Mouse (Mus musculus) kidney, embryonic 14.5 days (tissue): ENCODE data around the gene Olfr575. TPM values are rescaled to one million over a fixed set of nuclear protein-coding genes. Genes with fewer than 3 reads are reported as not detected.

Source experiments
- ATAC-seq: fragments of 200-750 bp; cut with Nextera tagmentation; 2 replicates; pipeline ENCODE4 v1.8.0; 2017; ENCODE audit warnings: moderate number of reproducible peaks, mild to moderate bottlenecking, moderate TSS enrichment, moderate library complexity; ENCODE audit not compliant: low FRiP score, low TSS enrichment
- H3K27ac ChIP-seq: fragments of 300-500 bp; sonication (generic); 2 replicates; pipeline ENCODE4 v1.5.1; 2014; ENCODE audit warnings: low read depth, mild to moderate bottlenecking, low read length, moderate library complexity, mixed read lengths
- H3K27me3 ChIP-seq: fragments of 300-500 bp; sonication (generic); 2 replicates; pipeline ENCODE4 v1.6.1; 2014; ENCODE audit warnings: mild to moderate bottlenecking, low read length; ENCODE audit not compliant: control insufficient read depth, insufficient read depth
- H3K36me3 ChIP-seq: fragments of 300-500 bp; sonication (generic); 2 replicates; pipeline ENCODE4 v1.6.1; 2014; ENCODE audit warnings: low read length, mixed read lengths; ENCODE audit not compliant: control insufficient read depth, insufficient read depth
- H3K4me1 ChIP-seq: fragments of 300-500 bp; sonication (generic); 2 replicates; pipeline ENCODE4 v1.6.1; 2014; ENCODE audit warnings: low read length, mixed read lengths; ENCODE audit not compliant: control insufficient read depth, insufficient read depth
- H3K4me2 ChIP-seq: fragments of 300-500 bp; sonication (generic); replicated peaks from 2 replicates; pipeline ENCODE4 v1.6.1; 2014; ENCODE audit warnings: low read depth, mild to moderate bottlenecking, low read length
- H3K4me3 ChIP-seq: fragments of 300-500 bp; sonication (generic); 2 replicates; pipeline ENCODE4 v1.5.1; 2014; ENCODE audit warnings: mild to moderate bottlenecking, low read length
- H3K9ac ChIP-seq: fragments of 300-500 bp; sonication (generic); 2 replicates; pipeline ENCODE4 v1.6.1; 2014; ENCODE audit warnings: low read depth, mild to moderate bottlenecking, low read length, moderate library complexity
- H3K9me3 ChIP-seq: fragments of 300-500 bp; sonication (generic); 2 replicates; pipeline ENCODE4 v1.6.1; 2016; ENCODE audit warnings: low read length; ENCODE audit not compliant: control insufficient read depth
- WGBS: fragments of 180-500 bp; shearing (Covaris S2); extraction: QIAGEN DNeasy Blood & Tissue Kit; methylation state at CpG from one replicate; pipeline ENCODE4 v1.1.7; 2014; 5-methylcytosine and 5-hydroxymethylcytosine counted together
- polyA plus RNA-seq: library from polyadenylated mRNA; unstranded; fragments of >200 nt; fragmentation: Nextera tagmentation; extraction: Ambion mirVana; gene quantifications from 2 replicates; pipeline ENCODE4 v1.2.1, GENCODE M21; 2014

Gene Olfr575
- polyA plus RNA-seq, 1 experiment from 2014 or later = not detected

- no peak for ATAC-seq
- no peaks in the 10 kb centered on the region for H3K36me3 ChIP-seq
- no peak within 1 kb of the TSS for H3K9ac ChIP-seq
- H3K27ac ChIP-seq = no peak within 1 kb of the TSS
- no peaks in the 10 kb centered on the region for H3K27me3 ChIP-seq
- no peak within 1 kb of the TSS for H3K4me3 ChIP-seq
- H3K4me2 ChIP-seq = no peak within 1 kb of the TSS
- no peaks in the 10 kb centered on the region for H3K9me3 ChIP-seq
- H3K4me1 ChIP-seq = no peaks in the 10 kb centered on the region
- WGBS = 93% methylated on average over 2 of the region's 2 CpGs
Measured at GRCm38 (mm10) chr7:102942475-102942874, 16.1 kb downstream of the Olfr575 start, which contains the start of gene Olfr573-ps1. Gene Olfr573-ps1 (minus strand): TSS chr7:102942575.

- no peak for ATAC-seq
- WGBS = 72% methylated on average over 3 of the region's 3 CpGs
- H3K4me1 ChIP-seq = no peaks in the 10 kb centered on the region
- no peak overlapping the region for H3K27ac ChIP-seq
- H3K9ac ChIP-seq = no peak overlapping the region
- H3K9me3 ChIP-seq = no peaks in the 10 kb centered on the region
- no peak overlapping the region for H3K4me3 ChIP-seq
- no peaks in the 10 kb centered on the region for H3K36me3 ChIP-seq
- no peaks in the 10 kb centered on the region for H3K27me3 ChIP-seq
- H3K4me2 ChIP-seq = no peak overlapping the region
Measured at GRCm38 (mm10) chr7:102927105-102927504, 31.5 kb downstream of the Olfr575 start.

GRCm38 (mm10) chr7:102924109-102924508 is 34.5 kb downstream of the Olfr575 start, which contains the start of gene Olfr572:
Gene Olfr572 (plus strand): TSS chr7:102924409.
- Histone ChIP-seq H3K27ac (no peak within 1 kb of the TSS), H3K4me3 (no peak within 1 kb of the TSS), H3K4me2 (no peak within 1 kb of the TSS), H3K4me1 (no peaks in the 10 kb centered on the region), H3K9me3 (no peaks in the 10 kb centered on the region), H3K9ac (no peak within 1 kb of the TSS), H3K36me3 (no peaks in the 10 kb centered on the region), H3K27me3 (no peaks in the 10 kb centered on the region)
- ATAC-seq = no peak
- 63% methylated on average over 1 of the region's 1 CpGs for WGBS

- H3K4me2 ChIP-seq = no peak overlapping the region
- H3K27ac ChIP-seq = no peak overlapping the region
- 0 out of 2 replicates have a peak, but pooled peaks have one; percentile 75 for ATAC-seq
- no peaks in the 10 kb centered on the region for H3K9me3 ChIP-seq
- WGBS = 12% methylated on average over 1 of the region's 1 CpGs
- H3K27me3 ChIP-seq = no peaks in the 10 kb centered on the region
- H3K4me3 ChIP-seq = no peak overlapping the region
- H3K4me1 ChIP-seq = no peaks in the 10 kb centered on the region
- H3K9ac ChIP-seq = no peak overlapping the region
- H3K36me3 ChIP-seq = no peaks in the 10 kb centered on the region
Measured at GRCm38 (mm10) chr7:102919632-102920031, 38.9 kb downstream of the Olfr575 start.

GRCm38 (mm10) chr7:102917032-102917875 is 41.3 kb downstream of the Olfr575 start, which contains the start of gene Olfr571:
Gene Olfr571 (minus strand): TSS chr7:102917536.
- no peak within 1 kb of the TSS for H3K9ac ChIP-seq
- no peak for ATAC-seq
- H3K9me3 ChIP-seq = no peaks in the 10 kb centered on the region
- no peaks in the 10 kb centered on the region for H3K4me1 ChIP-seq
- no peaks in the 10 kb centered on the region for H3K36me3 ChIP-seq
- no peak within 1 kb of the TSS for H3K4me2 ChIP-seq
- WGBS = 64% methylated on average over 4 of the region's 4 CpGs
- H3K27me3 ChIP-seq = no peaks in the 10 kb centered on the region
- H3K4me3 ChIP-seq = no peak within 1 kb of the TSS
- H3K27ac ChIP-seq = no peak within 1 kb of the TSS

GRCm38 (mm10) chr7:102916405-102916804 is 42.2 kb downstream of the Olfr575 start:
- no peak overlapping the region for H3K4me3 ChIP-seq
- no peaks in the 10 kb centered on the region for H3K9me3 ChIP-seq
- ATAC-seq = no peak
- H3K9ac ChIP-seq = no peak overlapping the region
- H3K27ac ChIP-seq = no peak overlapping the region
- 68% methylated on average over 5 of the region's 5 CpGs for WGBS
- H3K4me2 ChIP-seq = no peak overlapping the region
- H3K27me3 ChIP-seq = no peaks in the 10 kb centered on the region
- no peaks in the 10 kb centered on the region for H3K4me1 ChIP-seq
- no peaks in the 10 kb centered on the region for H3K36me3 ChIP-seq

GRCm38 (mm10) chr7:102915261-102915660 is 43.3 kb downstream of the Olfr575 start:
- Histone ChIP-seq H3K4me2 (no peak overlapping the region), H3K9ac (no peak overlapping the region), H3K27ac (no peak overlapping the region), H3K36me3 (no peaks in the 10 kb centered on the region), H3K27me3 (no peaks in the 10 kb centered on the region), H3K4me3 (no peak overlapping the region), H3K9me3 (no peaks in the 10 kb centered on the region), H3K4me1 (no peaks in the 10 kb centered on the region)
- ATAC-seq = no peak
- 24% methylated on average over 1 of the region's 1 CpGs for WGBS

Other genes starting within 250 kb of the Olfr575 start
- not detected in 2 replicates for gene Olfr33, start 239.7 kb downstream of the Olfr575 start, polyA plus RNA-seq
- gene Olfr559, start 231.3 kb downstream of the Olfr575 start, polyA plus RNA-seq = not detected in 2 replicates
- not detected in 2 replicates for gene Olfr560, start 199.4 kb downstream of the Olfr575 start, polyA plus RNA-seq
- 0.22 and 0.27 TPM in 2 replicates for gene Olfr78, start 199.3 kb downstream of the Olfr575 start, polyA plus RNA-seq
- not detected in 2 replicates for gene Olfr561, start 187.6 kb downstream of the Olfr575 start, polyA plus RNA-seq
- not detected in 2 replicates for gene Olfr564, start 155.3 kb downstream of the Olfr575 start, polyA plus RNA-seq
- not detected in 2 replicates for gene Olfr566, start 100.0 kb downstream of the Olfr575 start, polyA plus RNA-seq
- not detected in 2 replicates for gene Olfr568, start 81.7 kb downstream of the Olfr575 start, polyA plus RNA-seq
- not detected in 2 replicates for gene Olfr569, start 67.9 kb downstream of the Olfr575 start, polyA plus RNA-seq
- not detected in 2 replicates for gene Olfr570, start 64.2 kb downstream of the Olfr575 start, polyA plus RNA-seq
- not detected in 2 replicates for gene Olfr571, start 41.2 kb downstream of the Olfr575 start, polyA plus RNA-seq
- gene Olfr572, start 34.4 kb downstream of the Olfr575 start, polyA plus RNA-seq = not detected in 2 replicates
- not detected in 2 replicates for gene Olfr573-ps1, start 16.2 kb downstream of the Olfr575 start, polyA plus RNA-seq
- gene Olfr574, start 10.3 kb downstream of the Olfr575 start, polyA plus RNA-seq = not detected in 2 replicates
- not detected in 2 replicates for gene Olfr576, start 3.9 kb upstream of the Olfr575 start, polyA plus RNA-seq
- gene Olfr577, start 17.2 kb upstream of the Olfr575 start, polyA plus RNA-seq = not detected in 2 replicates
- gene Olfr578, start 30.5 kb upstream of the Olfr575 start, polyA plus RNA-seq = not detected in 2 replicates
- not detected in 2 replicates for gene Olfr582, start 79.2 kb upstream of the Olfr575 start, polyA plus RNA-seq
- not detected in 2 replicates for gene Olfr583, start 92.5 kb upstream of the Olfr575 start, polyA plus RNA-seq
- not detected in 2 replicates for gene Olfr584, start 123.1 kb upstream of the Olfr575 start, polyA plus RNA-seq
- not detected in 2 replicates for gene Olfr585, start 138.9 kb upstream of the Olfr575 start, polyA plus RNA-seq
- not detected in 2 replicates for gene Olfr586, start 166.9 kb upstream of the Olfr575 start, polyA plus RNA-seq
- gene Olfr588-ps1, start 182.1 kb upstream of the Olfr575 start, polyA plus RNA-seq = not detected in 2 replicates
- gene Olfr589, start 197.6 kb upstream of the Olfr575 start, polyA plus RNA-seq = not detected in 2 replicates
- not detected in 2 replicates for gene Olfr591, start 219.6 kb upstream of the Olfr575 start, polyA plus RNA-seq
- not detected in 2 replicates for gene Olfr592, start 226.0 kb upstream of the Olfr575 start, polyA plus RNA-seq